Mouse (Mus musculus) cerebellum, adult 2 months (tissue): Measurements from ENCODE around the gene Lrrc66.

Source experiments
- CTCF ChIP-seq: fragments of 200-500 bp; IDR thresholded peaks from 2 replicates; pipeline ENCODE4 v1.5.1; 2011; ENCODE audit warnings: low read depth, mild to moderate bottlenecking, control low read depth, low read length, moderate library complexity, borderline replicate concordance; ENCODE audit not compliant: insufficient read depth
- POLR2A ChIP-seq: fragments of 200-500 bp; IDR thresholded peaks from 2 replicates; pipeline ENCODE4 v1.6.1; 2011; ENCODE audit warnings: low read length, control low read depth, borderline replicate concordance; ENCODE audit not compliant: insufficient read depth

- no peak for TF ChIP-seq CTCF
- no peak for TF ChIP-seq POLR2A
Observed at GRCm38 (mm10) chr5:73613296-73613695, 19.0 kb downstream of the Lrrc66 start.
